Mouse (Mus musculus): ENCODE data around the gene Gm17571.

The Gm17571 gene

DNA sequence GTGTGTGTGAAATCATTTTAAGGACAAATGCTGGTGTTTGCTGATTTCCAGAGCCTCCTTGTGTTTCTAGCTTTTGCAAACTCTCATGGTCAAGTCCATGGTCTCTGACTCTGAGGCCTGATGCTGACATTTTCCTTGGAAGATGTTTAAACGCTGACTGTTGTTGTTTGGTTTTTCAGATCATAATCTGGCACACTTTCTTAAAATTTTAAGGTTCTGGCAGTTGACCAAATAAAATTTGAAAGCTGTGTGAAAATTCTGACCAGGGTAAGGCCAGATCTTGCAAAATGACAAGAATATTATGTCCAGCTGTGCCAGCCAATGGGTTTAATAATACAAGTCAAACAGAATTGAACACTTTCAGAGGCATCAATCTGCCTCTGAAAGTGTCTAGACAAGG lies 8.7 kb upstream of the Gm17571 start:
- no peak for DNase-seq (ENCODE audit: low spot score in 2 of 2)

DNA sequence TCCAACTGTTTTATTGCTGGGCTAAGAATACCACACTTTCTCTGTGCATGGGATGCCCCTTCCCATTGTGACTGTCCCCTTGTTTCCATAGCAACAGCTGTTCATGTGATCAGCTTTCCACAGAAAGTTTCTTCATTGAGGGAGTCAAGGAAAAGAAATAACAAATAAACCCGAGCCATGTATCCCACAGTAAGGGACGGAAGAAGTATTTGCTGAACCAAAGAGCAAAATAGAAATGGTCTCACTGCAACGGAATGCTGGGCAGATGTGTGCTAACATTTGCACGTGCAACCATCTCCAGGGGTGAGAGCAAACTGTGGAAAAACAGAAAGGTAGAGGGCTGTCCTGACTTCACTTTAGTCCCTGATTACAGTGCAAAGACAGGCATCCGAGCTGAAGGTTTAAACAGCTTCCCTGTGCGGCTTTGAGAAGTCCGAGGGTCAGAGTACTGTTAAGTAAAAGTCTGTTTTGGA lies 8.1 kb upstream of the Gm17571 start:
- DNase-seq (ENCODE audit: low spot score in 2 of 2) = no peak

DNA sequence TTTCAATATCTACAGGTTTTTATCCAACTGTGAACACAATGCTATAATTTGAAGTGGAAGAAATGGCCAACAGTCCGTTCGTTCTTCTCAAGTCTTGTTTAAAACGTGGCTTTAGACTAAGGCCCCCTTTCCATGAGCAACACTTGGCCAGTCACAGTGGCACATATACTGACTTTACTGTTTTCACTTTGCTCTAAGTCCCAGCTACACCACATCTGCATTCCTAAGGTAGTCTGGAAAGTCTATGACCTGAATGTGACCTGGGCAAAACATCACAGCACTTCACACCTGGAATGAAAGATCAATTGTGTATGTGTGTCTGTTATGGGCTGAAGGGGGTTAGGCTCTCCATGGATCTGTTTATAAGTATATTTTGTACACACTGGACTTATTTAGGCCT lies 2.2 kb upstream of the Gm17571 start:
- no peak for DNase-seq (ENCODE audit: low spot score in 2 of 2)

DNA sequence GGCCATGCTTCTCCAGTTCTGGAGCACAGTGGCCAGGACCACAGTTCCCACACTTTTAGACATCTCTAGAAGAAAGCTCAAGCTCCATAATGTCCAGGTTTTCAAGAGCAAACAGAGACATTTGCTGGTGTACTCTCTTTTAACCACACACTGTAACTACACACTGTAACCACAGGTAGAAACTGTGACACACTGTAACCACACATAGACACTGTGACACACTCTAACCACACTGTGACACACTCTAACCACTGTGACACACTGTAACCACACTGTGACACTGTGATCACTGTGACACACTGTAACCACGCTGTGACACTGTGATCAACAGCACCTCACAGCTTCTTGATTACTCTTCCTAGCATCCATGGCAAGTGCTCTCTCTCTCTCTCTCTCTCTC lies 317 bp downstream of the Gm17571 start:
- DNase-seq (ENCODE audit: low spot score in 2 of 2) = no peak

DNA sequence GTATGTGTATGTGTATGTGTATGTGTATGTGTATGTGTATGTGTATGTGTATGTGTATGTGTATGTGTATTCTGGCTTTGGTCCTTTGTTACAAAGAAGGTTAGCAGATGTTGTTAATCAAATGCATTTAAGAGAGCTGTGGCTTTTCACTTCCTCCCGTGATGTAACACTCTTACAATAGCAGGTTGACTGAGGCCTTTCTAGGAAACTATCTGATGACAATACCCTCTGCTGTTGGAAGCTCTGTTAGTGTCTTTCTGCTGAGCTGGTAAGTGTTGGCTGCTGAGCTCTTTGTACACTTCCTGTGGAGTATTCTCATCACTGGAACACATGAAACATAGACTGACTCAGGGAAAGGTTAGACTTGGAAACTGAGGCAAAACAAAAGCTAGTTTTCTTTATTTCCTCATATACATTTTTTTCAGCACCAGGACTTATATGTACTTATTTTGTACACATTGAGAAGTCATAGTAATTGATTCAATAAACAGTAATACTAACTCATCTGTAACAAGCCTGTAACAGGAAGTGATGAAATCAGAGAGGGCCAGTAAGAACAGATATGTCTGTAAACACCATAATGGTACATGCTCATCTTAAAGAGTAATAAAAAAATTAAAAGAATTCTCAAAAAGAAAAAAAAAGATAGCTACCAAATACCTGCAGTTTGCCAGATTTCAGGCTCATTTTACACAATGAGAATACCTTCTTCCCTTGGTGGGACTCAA lies 2.9 kb downstream of the Gm17571 start:
- DNase-seq (ENCODE audit: low spot score in 2 of 2) = no peak

DNA sequence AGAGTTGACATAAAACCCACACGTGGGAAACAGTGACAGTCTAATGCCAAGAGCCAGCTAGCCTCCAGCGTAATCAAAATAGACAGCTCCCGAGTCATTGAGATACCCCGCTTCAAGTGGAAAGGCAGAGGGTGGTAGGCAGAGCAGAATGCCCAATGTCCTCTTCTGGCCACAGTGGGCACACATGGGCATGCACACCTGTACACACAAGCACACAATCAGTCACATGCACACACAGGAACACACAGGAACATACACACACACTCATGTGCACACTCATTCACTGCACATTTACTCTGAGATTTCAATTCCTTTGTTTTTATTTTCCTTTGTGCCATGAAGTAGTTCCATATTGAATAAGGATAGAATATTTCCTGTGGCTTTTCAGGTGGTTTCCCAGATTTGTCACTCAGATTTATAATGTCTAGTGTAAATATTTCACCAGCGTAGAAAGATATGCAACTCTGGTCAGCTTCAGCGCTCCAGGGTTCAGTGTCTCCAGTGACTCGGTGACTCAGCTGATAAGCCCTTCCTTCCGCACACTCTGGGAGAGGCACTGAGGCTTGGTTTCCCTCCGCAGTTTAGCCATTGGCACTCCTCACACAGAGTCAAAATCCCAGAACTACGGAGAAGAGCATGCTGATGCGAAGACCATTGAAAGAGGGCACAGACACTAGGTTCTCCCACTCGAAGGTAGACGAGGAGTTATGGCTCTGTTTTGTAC lies 4.4 kb downstream of the Gm17571 start:
- DNase-seq (ENCODE audit: low spot score in 2 of 2) = no peak

DNA sequence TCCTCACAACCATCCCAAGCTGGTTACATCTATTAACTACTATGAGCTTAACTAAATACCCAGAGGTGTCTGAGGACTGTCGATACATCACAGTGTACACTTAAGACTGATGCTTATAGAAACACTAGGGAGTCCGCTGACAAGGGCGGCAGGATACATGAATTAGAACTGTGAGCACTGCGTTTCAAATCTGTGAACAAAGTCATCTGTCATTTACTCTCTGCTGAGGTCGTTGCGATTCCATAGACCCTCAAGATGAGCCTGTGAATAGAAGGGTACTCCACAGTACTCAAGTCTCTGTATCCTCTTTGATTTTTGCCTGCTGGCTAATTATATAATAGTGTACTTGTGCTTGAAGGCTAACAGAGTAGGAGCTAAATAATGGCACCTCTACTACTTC lies 5.6 kb downstream of the Gm17571 start:
- no peak for DNase-seq (ENCODE audit: low spot score in 2 of 2)

DNA sequence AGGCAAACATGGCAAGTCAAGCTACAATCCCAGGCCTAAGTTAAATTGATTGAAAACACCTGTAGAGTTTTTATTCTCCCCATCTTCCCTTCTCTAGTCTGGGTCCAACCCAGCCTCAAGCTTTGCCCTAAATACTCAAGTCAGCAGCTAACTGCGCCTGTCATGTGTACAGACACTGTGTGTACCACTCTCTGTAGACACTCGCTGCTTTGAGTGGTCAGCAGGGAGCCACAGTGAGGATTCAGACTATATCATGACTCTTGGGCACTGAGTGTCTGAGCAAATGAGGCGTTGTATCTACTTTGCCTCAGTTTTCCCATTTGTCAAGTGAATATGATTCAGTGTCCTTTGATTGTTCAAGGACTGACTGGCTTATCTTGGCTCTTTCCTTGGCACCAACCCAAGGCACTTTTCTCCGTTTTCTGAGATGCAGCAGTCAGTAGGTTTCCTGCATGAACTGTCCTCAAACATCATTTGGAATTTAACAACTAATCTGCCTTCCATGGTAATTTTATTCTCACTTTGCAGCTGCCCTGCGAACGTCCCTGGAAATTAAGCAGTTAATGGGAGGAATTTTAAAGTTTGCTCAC lies 13.0 kb downstream of the Gm17571 start:
- DNase-seq (ENCODE audit: low spot score in 2 of 2) = no peak

DNA sequence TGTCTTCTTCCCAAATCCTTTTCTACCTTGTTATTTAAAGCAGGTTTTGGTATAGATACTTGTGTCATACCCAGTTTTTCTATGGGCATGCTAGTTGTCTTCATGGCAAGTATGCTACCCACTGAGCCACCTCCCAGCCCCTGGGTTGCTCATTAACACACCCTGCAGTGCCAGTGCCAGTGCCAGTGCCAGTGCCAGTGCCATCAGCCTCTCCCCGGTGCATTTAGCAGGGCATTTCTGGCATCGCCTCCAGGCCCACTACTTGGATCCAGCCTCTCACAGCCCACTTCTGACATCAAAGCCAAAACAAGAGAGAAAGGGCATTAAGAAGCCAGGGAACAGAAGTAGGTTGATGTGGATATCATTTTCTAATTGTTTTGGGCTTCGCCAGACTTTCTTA lies 14.9 kb downstream of the Gm17571 start:
- DNase-seq (ENCODE audit: low spot score in 2 of 2) = no peak

DNA sequence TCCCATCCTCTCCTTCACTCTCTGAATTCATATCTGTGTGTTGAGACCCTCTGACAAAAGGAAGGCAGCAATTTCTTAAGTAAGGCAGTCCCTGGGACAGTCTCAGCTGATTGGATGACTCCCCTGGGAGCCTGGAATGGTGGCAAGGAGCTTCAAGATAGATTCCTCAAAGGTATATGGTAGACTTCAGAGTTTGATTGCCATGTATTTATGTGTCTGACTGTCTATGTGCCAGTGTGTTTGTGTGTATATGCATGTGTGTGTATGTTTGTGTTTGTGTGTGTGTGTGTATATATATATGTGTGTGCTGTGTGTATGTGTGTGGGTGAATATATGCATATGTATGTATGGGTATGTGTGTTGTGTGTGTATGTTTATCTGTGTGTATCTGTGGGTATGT lies 15.8 kb downstream of the Gm17571 start:
- DNase-seq (ENCODE audit: low spot score in 2 of 2) = no peak

DNA sequence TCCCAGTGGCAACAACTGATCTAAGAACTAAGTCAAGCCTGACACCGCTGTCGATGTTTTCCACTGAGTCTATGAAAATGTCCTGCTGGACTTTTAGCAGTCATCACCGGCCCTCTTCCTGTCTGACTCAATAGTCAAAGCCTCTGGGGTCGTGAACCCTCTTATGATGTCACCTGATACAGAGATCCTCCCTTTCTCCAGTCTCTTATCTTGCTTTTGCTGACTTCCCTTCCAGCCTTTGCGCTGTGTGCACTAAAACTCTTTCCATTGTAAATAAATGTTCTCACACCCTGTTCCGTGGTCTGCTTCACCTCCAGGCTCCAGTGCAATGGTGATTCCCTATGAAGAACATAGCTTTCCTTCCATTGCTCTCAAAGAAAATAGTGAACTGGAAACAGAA lies 16.3 kb downstream of the Gm17571 start:
- DNase-seq (ENCODE audit: low spot score in 2 of 2) = no peak

DNA sequence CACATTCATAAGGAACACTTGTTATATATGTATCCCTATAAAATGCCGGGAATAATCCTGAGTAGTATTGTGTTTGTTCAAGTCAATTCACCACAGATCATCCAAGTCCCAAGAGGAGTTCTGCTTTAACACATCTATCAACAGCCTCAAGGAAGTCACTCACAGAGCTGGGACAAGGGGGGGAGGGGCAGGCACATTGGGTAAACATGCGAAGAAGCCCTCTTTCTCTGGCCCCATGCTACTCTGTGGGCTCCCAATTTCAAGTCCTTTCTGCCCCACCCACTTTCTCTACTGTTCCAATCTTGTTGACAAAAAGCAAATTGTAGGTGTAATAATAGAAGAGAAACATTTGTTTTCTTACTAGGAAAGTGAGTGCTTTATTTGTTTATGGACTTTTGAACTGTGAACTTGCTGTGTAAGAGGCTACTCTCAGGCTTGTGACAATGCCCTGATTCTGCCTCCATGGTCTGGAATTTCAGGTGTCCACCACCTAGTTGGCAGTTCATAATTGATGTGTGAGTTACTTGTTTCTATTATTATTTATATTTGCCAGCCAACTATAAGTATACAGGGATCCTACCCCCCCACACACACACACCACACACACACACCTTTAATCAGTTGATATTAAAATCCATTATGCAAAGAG lies 17.0 kb downstream of the Gm17571 start:
- no peak for DNase-seq (ENCODE audit: low spot score in 2 of 2)

DNA sequence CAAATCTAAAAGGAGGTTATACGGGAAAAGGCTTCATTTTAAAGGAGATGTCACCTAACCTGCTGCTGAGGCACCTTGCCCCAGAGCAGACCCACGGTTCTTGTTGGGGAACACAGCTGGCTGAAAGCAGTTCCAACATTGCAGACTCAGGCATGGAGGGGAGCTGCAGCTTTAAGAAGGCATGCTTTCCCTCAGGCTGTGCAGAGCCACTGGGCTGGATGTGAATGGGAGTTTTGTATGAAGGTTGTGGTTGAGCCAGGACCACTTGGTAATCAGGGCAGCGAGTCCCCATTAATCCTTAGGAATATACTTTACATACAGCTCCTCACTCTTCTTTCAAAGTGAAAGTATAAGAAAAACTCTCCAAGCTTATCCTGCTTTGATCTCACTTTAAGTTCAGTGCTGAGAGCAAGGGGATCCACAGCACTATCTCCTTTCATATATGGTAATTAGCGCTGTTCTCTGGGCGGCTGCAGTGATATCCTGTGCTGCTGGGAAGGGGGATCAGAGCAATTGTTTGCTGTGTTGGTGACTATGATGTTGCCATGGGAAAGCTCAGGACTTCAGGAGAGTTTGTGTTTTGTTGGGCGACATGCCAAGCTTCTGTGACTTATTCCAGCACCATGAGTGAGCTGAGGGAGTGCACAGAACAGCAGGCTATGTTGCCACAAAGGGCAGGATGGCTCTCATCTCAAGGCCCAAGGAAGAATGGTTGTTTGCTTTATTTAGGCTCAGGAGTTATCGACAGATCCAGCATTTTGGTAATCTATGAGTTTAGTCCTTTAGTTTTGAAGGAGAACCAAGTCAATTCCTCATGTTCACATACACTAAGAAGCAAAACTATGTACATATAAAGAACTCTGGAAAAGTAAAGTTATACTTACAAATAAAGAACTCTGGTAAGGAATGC lies 21.3 kb downstream of the Gm17571 start:
- DNase-seq (ENCODE audit: low spot score in 2 of 2) = no peak

DNA sequence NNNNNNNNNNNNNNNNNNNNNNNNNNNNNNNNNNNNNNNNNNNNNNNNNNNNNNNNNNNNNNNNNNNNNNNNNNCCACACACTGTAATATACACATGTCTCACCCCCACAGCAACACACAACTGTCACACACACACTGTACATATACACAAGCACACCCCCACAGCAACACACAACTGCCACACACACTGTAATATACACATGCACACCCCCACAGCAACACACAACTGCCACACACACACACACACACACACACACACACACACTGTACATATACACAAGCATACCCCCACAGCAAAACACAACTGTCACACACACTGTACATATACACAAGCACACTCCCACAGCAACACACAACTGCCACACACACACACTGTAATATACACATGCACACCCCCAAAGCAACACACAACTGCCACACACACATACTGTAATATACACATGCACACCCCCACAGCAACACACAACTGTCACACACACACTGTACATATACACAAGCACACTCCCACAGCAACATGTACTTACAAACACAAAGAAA lies 32.3 kb downstream of the Gm17571 start:
- no peak for DNase-seq (ENCODE audit: low spot score in 2 of 2)
